Mouse (Mus musculus): Measurements from ENCODE around the gene Opn3. TPM values are rescaled to one million over a fixed set of nuclear protein-coding genes. Genes with fewer than 3 reads are reported as not detected.

The Opn3 gene
- total RNA-seq (2022): 1 to 10 TPM; 4.9 to 5.8 (median 5.5) TPM

- DNase-seq (ENCODE audit: low spot score in 2 of 2): peak; percentile 90 to 99
Measured at GRCm38 (mm10) chr1:175692246-175692996, at the start of gene Opn3, which contains the start of gene Chml. Gene Opn3 (minus strand): TSS chr1:175692776. Gene Chml (minus strand): TSS chr1:175692901.

GRCm38 (mm10) chr1:175725771-175726170 lies 33.2 kb upstream of the Opn3 start:
- no peak for DNase-seq (ENCODE audit: low spot score in 2 of 2)

DNA sequence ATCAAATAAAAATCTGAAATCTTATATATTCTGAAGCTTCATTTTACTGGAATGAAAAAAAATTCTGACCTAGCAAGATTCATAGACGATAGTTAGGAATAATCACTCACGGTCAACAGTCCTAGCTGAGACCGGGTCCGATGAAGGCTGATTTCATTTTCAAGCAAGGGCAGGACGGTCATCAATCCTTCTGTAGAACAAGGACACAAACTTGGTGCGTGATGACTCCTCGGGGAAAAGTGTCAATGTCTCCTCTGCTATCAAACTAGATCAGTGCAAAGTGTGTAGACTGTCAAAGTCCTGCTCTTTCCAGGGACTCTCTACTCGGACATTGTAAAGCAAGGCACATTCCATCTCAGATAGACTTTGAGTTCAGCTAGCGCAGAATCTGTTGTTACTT lies 24.3 kb upstream of the Opn3 start:
- no peak for DNase-seq (ENCODE audit: low spot score in 2 of 2)

DNA sequence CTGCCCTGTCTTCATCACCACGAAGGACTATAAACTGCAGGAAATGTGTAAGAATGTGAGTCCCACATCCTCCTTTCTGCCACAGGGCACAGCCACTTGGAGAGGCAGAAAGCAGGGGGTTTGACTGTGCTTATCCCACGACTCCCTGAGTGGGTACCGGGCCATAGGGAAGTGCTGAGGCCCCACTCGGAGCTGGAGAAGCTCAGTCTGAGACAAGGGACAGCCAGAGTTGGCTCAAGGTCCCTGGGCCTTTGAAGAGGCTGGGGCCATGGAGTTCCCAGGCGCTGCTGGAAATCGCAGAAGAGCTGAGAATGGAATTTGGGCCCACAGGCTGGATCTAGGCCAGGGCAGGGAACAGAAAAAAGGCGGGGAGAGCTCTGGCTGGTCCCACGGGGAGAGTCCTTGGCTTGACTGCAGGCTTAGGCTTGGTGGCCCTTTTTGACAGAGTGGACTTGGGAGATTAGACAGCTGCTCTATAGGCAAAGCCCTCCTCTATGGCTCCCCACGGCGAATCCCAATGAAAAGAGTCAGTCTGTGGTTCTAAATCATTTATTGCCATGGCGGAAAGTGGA lies 19.8 kb upstream of the Opn3 start:
- DNase-seq (ENCODE audit: low spot score in 2 of 2): no peak

GRCm38 (mm10) chr1:175708013-175708412 lies 15.4 kb upstream of the Opn3 start:
- DNase-seq (ENCODE audit: low spot score in 2 of 2): no peak

DNA sequence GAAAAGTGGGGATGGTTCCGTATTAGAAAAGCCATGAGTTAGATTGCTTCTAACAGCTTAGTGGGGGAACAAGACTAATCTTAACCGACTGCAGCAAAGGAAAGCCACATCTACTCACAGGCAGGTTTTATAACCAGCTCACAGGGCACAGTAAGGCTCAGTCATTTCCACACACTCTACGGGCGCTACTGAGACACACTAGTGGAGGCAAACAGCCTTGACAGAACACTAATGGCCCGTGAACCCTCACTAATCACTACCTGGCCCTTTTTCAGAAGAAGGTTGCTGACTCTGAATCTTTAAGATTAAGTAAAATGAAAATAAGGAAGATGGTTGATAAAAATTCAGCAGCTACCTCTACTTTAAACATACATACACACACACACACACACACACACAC lies 15.0 kb upstream of the Opn3 start:
- DNase-seq (ENCODE audit: low spot score in 2 of 2): no peak

- DNase-seq (ENCODE audit: low spot score in 2 of 2): no peak
Measured at GRCm38 (mm10) chr1:175701145-175701544, 8.6 kb upstream of the Opn3 start.

DNA sequence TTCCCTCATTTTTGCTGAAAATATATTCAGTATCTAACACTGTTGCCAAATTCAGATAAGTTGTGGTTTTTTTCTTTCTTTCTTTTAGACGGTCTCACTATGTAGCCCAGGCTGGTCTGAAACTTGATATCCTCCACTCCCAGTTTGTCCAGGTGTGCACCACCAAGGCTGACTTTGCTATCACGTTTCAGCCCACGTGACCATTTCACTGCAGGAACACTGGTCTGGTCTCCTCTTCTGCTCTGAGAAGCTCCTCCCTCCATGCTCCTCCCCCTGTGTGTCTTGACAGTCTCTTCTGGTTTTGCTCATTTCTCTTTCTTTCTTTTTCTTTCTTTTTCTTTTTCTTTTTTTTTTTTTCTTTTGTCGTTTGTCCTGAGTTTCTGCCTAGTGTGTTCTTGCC lies 7.2 kb upstream of the Opn3 start:
- no peak for DNase-seq (ENCODE audit: low spot score in 2 of 2)

GRCm38 (mm10) chr1:175699375-175699774 lies 6.8 kb upstream of the Opn3 start:
- DNase-seq (ENCODE audit: low spot score in 2 of 2): no peak

DNA sequence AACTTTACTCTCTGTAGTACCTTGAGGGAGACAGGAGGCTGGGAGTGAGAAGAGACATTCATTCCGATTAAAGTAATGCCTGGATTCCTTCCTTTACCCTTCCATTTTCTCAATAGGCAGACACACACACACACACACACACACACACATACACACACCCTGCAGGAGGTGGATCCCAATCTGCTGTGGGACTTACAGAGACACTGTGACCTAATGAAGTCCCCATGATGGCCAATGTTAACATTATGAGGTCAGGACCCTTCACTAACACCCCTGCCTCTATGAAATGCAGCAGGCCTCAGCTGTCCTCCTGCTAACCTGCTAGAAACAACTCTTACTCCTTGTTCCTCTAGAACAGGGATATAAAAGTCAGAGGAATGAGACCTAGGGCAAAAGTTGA lies 5.7 kb upstream of the Opn3 start, which contains the start of gene Wdr64:
Gene Wdr64, plus strand, starts transcription at position 301 of the 400 bp plus-strand sequence.
- no peak for DNase-seq (ENCODE audit: low spot score in 2 of 2)

DNA sequence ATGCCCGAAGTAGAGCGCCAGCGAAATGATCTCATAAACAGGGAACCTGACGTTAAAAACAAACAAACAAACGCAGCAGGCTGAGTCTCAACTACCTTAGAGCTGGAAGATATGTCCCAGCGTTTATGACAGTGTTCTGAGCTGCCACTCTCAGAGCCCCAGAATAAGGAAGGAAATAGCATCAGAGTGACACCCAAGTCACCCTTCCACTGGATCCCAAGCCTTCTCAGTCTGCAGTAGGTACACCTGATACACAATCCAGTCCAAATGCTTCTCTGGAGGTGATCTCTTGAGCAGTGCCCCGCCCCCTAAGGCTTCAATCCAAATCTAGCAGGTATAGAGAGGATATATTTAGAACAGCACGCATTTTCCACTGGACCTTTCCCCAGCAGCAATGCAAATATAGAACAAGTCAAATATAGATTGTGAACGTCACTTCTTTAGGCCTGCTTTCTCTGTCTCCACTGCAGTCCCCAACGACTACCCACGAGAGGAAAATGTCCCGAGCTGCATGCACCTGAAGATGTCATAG lies 919 bp upstream of the Opn3 start:
- peak in 1 of 2 experiments; percentile 35 for DNase-seq (ENCODE audit: low spot score in 2 of 2)

GRCm38 (mm10) chr1:175692997-175693361 lies 403 bp upstream of the Opn3 start:
- no peak for DNase-seq (ENCODE audit: low spot score in 2 of 2)

DNA sequence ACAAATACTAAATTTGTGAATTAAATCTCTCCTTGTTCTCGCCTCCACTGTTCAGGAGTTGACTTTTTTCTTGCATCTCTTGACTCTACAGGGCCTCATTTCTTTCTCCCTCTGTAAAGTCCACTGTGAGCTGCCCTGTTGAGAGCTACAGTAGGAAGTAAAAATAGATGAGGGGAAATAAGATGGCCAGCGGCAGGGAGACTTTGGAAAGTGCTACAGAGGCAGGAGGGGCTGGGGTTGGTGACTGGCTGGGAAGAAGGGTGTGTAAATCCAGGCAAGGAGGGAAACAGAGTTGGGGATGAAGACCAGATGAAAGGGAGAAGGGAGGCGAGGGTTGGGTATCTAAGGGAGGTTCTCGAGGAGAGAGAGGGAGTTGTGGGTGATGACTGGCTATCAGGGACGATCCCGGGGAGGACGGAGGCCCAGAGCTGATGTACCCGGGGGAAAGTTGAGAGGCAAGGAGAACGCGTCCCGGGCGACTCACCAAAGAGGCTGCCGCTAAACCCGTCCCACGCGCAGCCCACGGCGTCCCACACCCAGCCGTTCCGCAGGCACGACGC lies 810 bp downstream of the Opn3 start:
- no peak for DNase-seq (ENCODE audit: low spot score in 2 of 2)

DNA sequence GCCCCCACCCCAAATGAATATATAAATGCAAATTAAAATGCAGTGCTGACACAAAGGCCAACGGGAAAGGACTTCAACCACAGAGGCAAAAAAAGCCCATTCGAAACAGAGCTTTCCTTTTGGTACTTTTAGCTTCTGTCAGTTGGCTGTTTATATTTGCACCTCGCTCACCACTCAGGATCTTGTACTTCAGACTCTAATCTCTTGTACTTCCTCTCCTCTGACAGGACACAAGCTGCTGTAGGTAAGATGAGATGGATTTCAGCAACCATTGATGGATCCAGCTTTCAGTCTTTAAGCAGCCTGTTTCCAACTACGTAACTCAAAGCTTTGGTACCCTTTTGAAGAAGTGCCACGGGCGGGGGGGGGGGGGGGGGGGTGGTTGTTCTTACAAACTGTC lies 11.6 kb downstream of the Opn3 start:
- no peak for DNase-seq (ENCODE audit: low spot score in 2 of 2)

DNA sequence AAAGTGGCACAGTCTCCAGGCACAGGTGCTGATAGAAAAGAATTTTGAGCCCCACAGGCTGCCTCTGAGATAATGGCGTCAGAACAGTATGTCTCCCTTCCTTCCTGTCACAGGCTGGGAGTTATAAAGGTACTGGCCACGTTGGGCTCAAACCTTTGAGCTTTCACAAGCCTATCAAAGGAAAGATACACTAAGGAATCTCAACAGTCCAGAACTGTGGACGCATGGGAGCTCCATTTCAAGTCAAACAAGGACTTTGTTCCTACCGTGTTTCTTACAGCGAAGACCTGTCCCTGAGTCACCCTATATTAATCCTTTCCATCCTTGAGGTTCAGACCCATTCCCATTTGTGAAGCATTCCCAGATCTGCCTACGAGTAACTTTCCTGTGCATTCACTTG lies 15.1 kb downstream of the Opn3 start:
- DNase-seq (ENCODE audit: low spot score in 2 of 2): no peak

- DNase-seq (ENCODE audit: low spot score in 2 of 2): no peak
Measured at GRCm38 (mm10) chr1:175675116-175675515, 17.5 kb downstream of the Opn3 start.

GRCm38 (mm10) chr1:175673563-175674325 lies 18.8 kb downstream of the Opn3 start:
- DNase-seq (ENCODE audit: low spot score in 2 of 2): no peak

DNA sequence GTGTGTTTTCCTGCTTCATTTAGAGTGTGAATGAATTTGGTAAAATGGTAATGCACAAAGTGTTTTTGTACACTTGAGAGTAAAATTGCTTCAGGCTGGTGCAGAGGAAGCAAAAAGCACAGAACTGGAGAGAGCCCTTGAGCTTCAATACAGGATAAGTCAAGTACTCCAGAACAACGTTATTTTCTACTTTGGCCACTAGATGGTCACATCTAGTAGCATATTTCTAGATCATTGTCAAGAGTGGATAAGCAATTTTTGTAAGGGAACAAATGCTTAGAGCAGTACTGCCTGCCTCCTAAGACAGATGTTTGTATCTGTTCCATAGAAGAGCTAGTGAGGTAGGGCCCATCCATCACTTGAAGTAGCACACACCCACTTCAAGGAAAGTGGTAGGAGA lies 20.9 kb downstream of the Opn3 start:
- no peak for DNase-seq (ENCODE audit: low spot score in 2 of 2)

- no peak for DNase-seq (ENCODE audit: low spot score in 2 of 2)
Measured at GRCm38 (mm10) chr1:175670042-175670441, 22.5 kb downstream of the Opn3 start.

GRCm38 (mm10) chr1:175669456-175669855 lies 23.1 kb downstream of the Opn3 start:
- DNase-seq (ENCODE audit: low spot score in 2 of 2): no peak

DNA sequence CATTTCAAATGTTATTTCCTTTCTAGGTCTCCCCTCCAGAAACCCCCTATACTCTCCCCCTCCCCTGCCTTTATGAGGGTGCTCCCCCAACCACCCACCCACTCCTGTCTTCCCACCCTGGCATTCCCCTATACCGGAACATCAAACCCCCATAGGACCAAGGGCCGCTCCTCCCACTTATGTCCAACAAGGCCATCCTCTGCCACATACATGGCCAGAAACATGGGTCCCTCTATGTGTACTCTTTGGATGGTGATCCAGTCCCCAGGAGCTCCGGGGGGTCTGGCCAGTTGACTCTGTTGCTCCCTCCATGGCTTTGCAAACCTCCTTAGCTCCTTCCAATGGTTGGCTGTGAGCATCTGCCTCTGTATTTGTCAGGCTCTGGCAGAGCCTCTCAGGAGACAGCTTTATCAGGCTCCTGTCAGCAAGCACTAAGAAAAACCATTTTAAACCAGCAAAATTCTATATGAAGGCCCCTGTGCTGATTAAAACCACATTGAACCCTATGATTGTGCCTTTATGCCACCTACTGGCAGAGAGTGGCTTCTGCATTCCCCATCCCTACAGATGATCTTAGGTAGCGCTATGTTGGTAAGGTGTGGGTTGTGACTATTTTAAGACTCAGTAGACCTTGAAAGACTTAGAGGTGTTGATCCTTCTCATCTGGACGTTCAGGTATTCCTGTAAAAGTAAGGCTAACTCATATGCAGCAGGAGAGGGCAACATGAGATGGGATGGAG lies 23.7 kb downstream of the Opn3 start:
- no peak for DNase-seq (ENCODE audit: low spot score in 2 of 2)

All from left cerebral cortex, adult 8-10 months (tissue).